Mouse (Mus musculus): Measurements from ENCODE around the gene Acacb. TPM values are rescaled to one million over a fixed set of nuclear protein-coding genes. Genes with fewer than 3 reads are reported as not detected.

The Acacb gene
- total and polyA plus RNA-seq, 2 experiments from 2014 or later, result 2.0 to 5.6 TPM

DNA sequence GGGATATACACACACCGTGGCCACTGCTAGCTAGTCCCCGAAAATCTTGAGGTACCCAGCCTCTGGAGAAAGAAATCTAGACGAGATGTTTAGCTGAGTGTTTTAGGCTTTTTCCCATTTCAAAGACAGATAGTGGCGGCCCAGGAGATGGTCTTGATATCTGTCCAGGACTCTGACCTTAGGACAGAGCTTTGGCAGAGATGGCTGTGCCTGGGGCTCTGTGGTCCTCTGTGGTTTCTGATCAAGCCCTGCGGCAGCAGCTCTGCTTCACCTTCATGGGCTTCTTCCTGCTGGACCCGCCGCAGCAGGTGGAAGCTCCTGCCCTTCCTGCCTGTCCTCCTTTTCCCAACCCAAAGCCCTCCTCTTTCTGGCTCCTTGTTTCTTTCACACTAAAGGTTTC is 24.0 kb downstream of the Acacb start:
- no peak for ATAC-seq (ENCODE audit: low FRiP score)
- no peak for DNase-seq (ENCODE audit: low spot score)
- no peak overlapping the region for H3K4me3 ChIP-seq (ENCODE audit: low read depth, low read length)

DNA sequence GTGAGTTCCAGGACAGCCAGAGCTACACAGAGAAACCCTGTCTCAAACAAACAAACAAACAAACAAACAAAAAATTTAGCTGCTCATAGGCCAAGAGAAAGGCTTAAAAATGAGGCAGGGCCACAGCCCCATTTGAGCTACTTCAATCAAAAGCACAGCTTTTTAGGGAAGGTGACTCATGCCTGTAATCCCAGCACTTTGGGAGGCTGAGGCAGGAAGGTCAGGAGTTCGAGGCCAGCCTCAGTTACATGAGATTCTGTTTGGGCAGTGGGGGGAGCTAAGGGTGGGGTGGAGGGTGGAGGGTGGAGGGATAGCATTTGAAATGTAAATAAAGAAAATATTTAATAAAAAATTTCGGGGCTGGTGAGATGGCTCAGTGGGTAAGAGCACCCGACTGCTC is 26.6 kb downstream of the Acacb start:
- 90% methylated on average over 3 of the region's 3 CpGs for WGBS
- Histone ChIP-seq H3K9ac (replicated peaks; ENCODE audit: low read length, poor library complexity, severe bottlenecking) (no peak overlapping the region), H3K36me3 (ENCODE audit: insufficient read depth, low read length) (no peaks in the 10 kb centered on the region), H3K9me3 (ENCODE audit: low read length) (no peaks in the 10 kb centered on the region), H3K27me3 (ENCODE audit: insufficient read depth, low read length) (peaks cover 25% of the 10 kb centered on the region), H3K4me1 (ENCODE audit: insufficient read depth, low read length) (no peaks in the 10 kb centered on the region), H3K4me2 (ENCODE audit: low read depth, low read length, poor library complexity, severe bottlenecking) (no peak overlapping the region), H3K27ac (ENCODE audit: low read depth, low read length) (no peak overlapping the region), H3K4me3 (ENCODE audit: low read depth, low read length) (no peak overlapping the region)
- no peak for TF ChIP-seq CTCF (IDR thresholded peaks at IDR 0.05)
- ATAC-seq (ENCODE audit: low FRiP score) (no peak), DNase-seq (ENCODE audit: low spot score) (no peak)

More for the DNA sequence above, 24.0 kb downstream of the Acacb start:
- Histone ChIP-seq H3K27ac (ENCODE audit: low read depth, low read length) (no peak overlapping the region), H3K9ac (replicated peaks; ENCODE audit: low read length, poor library complexity, severe bottlenecking) (no peak overlapping the region), H3K4me2 (ENCODE audit: low read depth, low read length, poor library complexity, severe bottlenecking) (no peak overlapping the region), H3K27me3 (ENCODE audit: insufficient read depth, low read length) (peaks cover 14% of the 10 kb centered on the region), H3K36me3 (ENCODE audit: insufficient read depth, low read length) (no peaks in the 10 kb centered on the region), H3K9me3 (ENCODE audit: low read length) (no peaks in the 10 kb centered on the region), H3K4me1 (ENCODE audit: insufficient read depth, low read length) (no peaks in the 10 kb centered on the region)
- WGBS, result 80% methylated on average over 7 of the region's 7 CpGs
- TF ChIP-seq CTCF (IDR thresholded peaks at IDR 0.05), result no peak

DNA sequence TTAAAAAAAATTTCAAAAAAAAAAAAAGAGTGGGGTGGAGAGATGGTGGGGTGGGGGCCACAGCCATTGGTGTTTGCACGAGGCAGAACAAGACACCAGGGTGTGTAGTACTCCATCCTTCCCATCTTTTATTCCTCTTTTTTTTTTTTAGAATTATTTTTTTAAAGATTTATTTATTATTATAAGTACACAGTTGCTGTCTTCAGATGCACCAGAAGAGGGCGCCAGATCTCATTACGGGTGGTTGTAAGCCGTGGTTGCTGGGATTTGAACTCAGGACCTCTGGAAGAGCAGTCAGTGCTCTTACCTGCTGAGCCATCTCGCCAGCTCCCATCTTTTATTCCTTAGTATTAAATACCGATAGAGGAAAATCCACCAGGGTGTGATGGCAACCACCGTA is 27.1 kb downstream of the Acacb start:
- peak; percentile 38 for TF ChIP-seq CTCF (IDR thresholded peaks at IDR 0.05)
- WGBS, result 73% methylated on average over 7 of the region's 7 CpGs
- Histone ChIP-seq H3K9me3 (ENCODE audit: low read length) (no peaks in the 10 kb centered on the region), H3K36me3 (ENCODE audit: insufficient read depth, low read length) (no peaks in the 10 kb centered on the region), H3K4me1 (ENCODE audit: insufficient read depth, low read length) (no peaks in the 10 kb centered on the region), H3K4me3 (ENCODE audit: low read depth, low read length) (no peak overlapping the region), H3K9ac (replicated peaks; ENCODE audit: low read length, poor library complexity, severe bottlenecking) (no peak overlapping the region), H3K4me2 (ENCODE audit: low read depth, low read length, poor library complexity, severe bottlenecking) (no peak overlapping the region), H3K27me3 (ENCODE audit: insufficient read depth, low read length) (peaks cover 25% of the 10 kb centered on the region), H3K27ac (ENCODE audit: low read depth, low read length) (no peak overlapping the region)
- no peak for DNase-seq (ENCODE audit: low spot score)
- ATAC-seq (ENCODE audit: low FRiP score), result no peak

DNA sequence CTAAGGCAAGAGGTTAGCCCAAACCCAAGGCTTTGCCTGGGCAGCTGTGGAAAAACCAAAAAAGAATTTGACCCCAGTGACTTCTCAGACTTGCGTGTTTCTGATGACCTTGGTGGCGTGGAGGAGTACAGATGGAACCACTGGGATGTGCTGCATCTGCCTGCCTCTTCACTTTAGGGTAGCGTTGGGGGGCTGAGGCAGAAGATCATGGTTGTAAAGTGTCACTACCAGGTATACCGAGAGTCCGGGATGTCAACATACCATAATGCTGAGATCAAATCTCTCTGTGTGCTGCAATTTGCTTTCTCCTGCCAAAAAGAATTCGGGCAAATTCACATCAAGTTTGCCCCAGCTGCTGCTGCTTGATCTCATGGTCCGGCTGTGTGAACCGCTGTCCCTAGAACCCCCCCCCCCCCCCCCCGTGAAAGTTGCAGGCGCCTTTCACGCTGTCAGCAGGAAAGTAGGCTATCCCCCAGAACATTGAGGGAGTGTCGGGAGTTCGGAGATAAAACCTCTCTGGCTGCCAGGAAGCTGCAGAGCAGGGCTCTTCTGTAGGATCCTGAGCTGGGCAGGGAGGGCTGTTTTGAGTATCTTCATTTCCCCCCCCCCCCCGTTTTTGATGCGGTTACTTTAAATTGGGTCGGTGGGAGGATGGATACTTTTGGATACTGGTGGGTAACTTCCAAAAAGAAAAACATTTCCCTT is 27.7 kb downstream of the Acacb start:
- ATAC-seq (ENCODE audit: low FRiP score) (no peak), DNase-seq (ENCODE audit: low spot score) (no peak)
- H3K4me2 ChIP-seq (ENCODE audit: low read depth, low read length, poor library complexity, severe bottlenecking), result no peak overlapping the region
- no peaks in the 10 kb centered on the region for H3K9me3 ChIP-seq (ENCODE audit: low read length)
- H3K27ac ChIP-seq (ENCODE audit: low read depth, low read length), result no peak overlapping the region
- no peaks in the 10 kb centered on the region for H3K36me3 ChIP-seq (ENCODE audit: insufficient read depth, low read length)
- TF ChIP-seq CTCF (IDR thresholded peaks at IDR 0.05), result no peak
- no peaks in the 10 kb centered on the region for H3K4me1 ChIP-seq (ENCODE audit: insufficient read depth, low read length)
- H3K9ac ChIP-seq (replicated peaks; ENCODE audit: low read length, poor library complexity, severe bottlenecking), result no peak overlapping the region
- no peak overlapping the region for H3K4me3 ChIP-seq (ENCODE audit: low read depth, low read length)
- 29% methylated on average over 15 of the region's 16 CpGs for WGBS
- peaks cover 25% of the 10 kb centered on the region for H3K27me3 ChIP-seq (ENCODE audit: insufficient read depth, low read length)

DNA sequence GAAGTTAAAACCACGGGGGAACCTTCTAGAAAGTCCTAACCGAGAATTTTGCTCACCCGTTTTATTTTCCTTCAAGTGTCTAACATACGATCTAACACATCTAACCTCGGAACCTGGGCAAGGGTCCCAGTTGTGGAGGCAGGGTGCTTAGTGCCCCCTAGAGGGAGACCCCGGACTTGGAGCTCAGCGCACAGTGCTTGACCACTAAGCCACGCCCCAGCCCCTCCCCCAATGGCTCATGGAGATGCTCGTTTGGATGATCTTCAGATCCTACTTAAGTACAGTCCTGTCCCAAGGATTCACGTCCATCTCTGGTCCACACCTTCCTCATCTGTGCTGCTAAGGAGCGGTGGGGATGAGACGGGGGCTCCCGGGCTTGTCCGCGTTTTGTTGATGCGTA is 28.3 kb downstream of the Acacb start:
- H3K9ac ChIP-seq (replicated peaks; ENCODE audit: low read length, poor library complexity, severe bottlenecking), result no peak overlapping the region
- H3K27ac ChIP-seq (ENCODE audit: low read depth, low read length), result no peak overlapping the region
- peaks cover 25% of the 10 kb centered on the region for H3K27me3 ChIP-seq (ENCODE audit: insufficient read depth, low read length)
- 16% methylated on average over 16 of the region's 16 CpGs for WGBS
- no peak overlapping the region for H3K4me2 ChIP-seq (ENCODE audit: low read depth, low read length, poor library complexity, severe bottlenecking)
- no peak for ATAC-seq (ENCODE audit: low FRiP score)
- no peaks in the 10 kb centered on the region for H3K9me3 ChIP-seq (ENCODE audit: low read length)
- no peaks in the 10 kb centered on the region for H3K36me3 ChIP-seq (ENCODE audit: insufficient read depth, low read length)
- no peak overlapping the region for H3K4me3 ChIP-seq (ENCODE audit: low read depth, low read length)
- DNase-seq (ENCODE audit: low spot score), result peak; percentile 49
- no peaks in the 10 kb centered on the region for H3K4me1 ChIP-seq (ENCODE audit: insufficient read depth, low read length)
- TF ChIP-seq CTCF (IDR thresholded peaks at IDR 0.05), result peak; percentile 51

DNA sequence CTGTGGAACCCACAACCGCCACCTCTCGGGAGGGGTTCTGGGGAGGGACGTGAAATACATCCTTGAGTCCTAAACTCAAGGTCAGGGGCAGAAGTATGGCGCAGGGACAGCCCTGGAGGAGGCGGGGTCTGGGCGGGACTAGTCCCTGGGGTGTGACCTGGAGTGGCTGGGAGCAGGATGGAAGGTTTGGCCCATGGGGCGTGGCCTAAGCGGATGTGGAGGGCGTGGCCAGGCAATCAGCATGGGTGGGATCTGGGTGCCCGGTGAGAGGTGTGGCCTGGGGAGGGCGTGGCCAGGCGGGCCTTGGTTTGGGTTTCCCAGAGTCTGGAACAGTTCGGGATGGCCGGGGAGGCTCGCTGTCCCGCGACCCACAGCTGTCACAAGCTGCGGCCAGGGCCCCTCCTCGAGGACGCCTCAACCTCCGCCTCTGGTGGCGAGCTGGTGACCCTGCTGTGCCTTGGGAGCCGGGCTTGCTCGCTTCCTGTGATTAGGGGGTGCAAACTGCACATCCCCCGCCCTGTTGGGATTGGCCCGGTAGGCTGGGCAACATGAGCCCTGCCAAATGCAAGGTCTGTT is 29.3 kb downstream of the Acacb start:
- ATAC-seq (ENCODE audit: low FRiP score) (peak; percentile 72), DNase-seq (ENCODE audit: low spot score) (peak; percentile 73)
- no peaks in the 10 kb centered on the region for H3K4me1 ChIP-seq (ENCODE audit: insufficient read depth, low read length)
- peak overlapping the region; percentile 57 for H3K4me2 ChIP-seq (ENCODE audit: low read depth, low read length, poor library complexity, severe bottlenecking)
- no peak overlapping the region for H3K27ac ChIP-seq (ENCODE audit: low read depth, low read length)
- H3K9me3 ChIP-seq (ENCODE audit: low read length), result no peaks in the 10 kb centered on the region
- peak overlapping the region; percentile 28 for H3K4me3 ChIP-seq (ENCODE audit: low read depth, low read length)
- H3K27me3 ChIP-seq (ENCODE audit: insufficient read depth, low read length), result peaks cover 25% of the 10 kb centered on the region
- WGBS, result under 1% methylated on average over 25 of the region's 26 CpGs
- no peak for TF ChIP-seq CTCF (IDR thresholded peaks at IDR 0.05)
- H3K36me3 ChIP-seq (ENCODE audit: insufficient read depth, low read length), result no peaks in the 10 kb centered on the region
- H3K9ac ChIP-seq (replicated peaks; ENCODE audit: low read length, poor library complexity, severe bottlenecking), result no peak overlapping the region

Measured in midbrain, postnatal 0 days (tissue).